Mouse (Mus musculus) mouse trophoblast stem cell (cell line): ENCODE data around the gene Wnt2.

Experiments used
- in situ Hi-C, 2 experiments: fragments of 300-500 bp; cut with MseI, MboI; formaldehyde crosslinking; loops; 2 replicates in 1 of 2; 3 replicates in 1 of 2; pipeline ENCODE4 v1.15.1; 2025

Wnt2 gene

GRCm38 (mm10) chr6:18029746-18030656, at the start of gene Wnt2:
TSS of gene Wnt2 (minus strand) at chr6:18030585.
- in situ Hi-C loops, result no loop called here

DNA sequence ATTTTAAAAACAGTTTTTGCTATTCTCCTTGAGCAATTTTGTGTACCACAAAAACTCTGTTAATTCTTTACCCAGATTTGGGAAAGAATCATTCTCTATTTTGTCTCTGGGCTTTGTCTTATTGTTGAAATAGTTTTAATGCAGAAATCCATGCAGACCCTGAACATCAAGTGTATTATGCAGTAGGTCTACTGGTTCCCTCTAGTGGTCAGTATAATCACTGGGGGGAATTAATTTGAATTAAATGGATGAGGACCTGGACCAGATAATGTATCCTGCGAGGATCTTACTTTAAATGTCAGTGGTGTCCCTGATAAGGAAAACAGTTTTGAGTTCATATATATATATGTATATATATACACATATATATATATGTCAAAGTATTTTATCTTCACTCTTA, 48.2 kb upstream of the Wnt2 start:
- in situ Hi-C loops, result loop anchor here (10.0 to 25.0 kb wide), 2 partner anchors 154 to 284 kb away; no protein-coding TSS in a partner anchor

DNA sequence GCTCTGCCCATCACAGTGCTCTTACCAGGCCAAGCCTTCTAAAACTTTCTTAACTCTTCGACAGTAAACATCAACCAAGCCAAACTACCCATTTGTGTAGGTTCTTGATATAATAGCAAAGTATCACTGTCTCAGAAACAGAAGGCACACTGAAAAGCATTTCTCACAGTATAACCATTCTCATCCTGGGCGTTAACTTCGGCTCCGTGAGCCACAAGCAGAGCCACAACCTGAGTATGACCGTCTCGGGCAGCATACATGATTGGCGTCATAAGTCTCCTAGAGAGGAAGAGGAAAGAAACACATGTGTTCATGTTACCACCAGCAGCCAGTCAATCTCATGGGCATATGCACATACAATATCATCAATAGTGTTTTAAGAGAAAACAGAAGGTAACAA, 46.6 kb upstream of the Wnt2 start:
- in situ Hi-C loops, result loop anchor here (10.0 to 25.0 kb wide), 2 partner anchors 152 to 285 kb away; no protein-coding TSS in a partner anchor

DNA sequence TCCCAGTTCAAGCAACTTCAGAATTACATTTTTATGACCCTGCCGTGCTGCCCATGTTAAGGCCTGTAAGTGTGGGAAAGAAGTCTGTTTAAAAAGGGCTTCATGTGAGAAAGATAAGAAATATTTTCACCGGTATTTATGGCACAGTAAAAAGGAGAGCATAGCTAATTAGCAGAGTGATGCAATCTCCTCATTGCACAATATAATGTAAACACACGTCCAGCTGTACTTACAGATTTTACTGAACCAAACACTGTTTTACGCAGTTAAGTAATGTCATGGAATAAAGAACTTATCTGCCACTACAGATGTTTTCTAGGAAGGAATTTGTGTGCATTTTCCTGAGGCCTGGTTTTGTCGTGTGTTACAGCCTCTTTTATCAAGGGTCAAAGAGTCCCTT, 46.2 kb upstream of the Wnt2 start:
- in situ Hi-C loops, result loop anchor here (10.0 to 25.0 kb wide), 2 partner anchors 152 to 286 kb away; no protein-coding TSS in a partner anchor

GRCm38 (mm10) chr6:18057899-18058298, 27.5 kb upstream of the Wnt2 start:
- in situ Hi-C loops, result no loop called here

GRCm38 (mm10) chr6:18051702-18052101, 21.3 kb upstream of the Wnt2 start:
- in situ Hi-C loops, result no loop called here

DNA sequence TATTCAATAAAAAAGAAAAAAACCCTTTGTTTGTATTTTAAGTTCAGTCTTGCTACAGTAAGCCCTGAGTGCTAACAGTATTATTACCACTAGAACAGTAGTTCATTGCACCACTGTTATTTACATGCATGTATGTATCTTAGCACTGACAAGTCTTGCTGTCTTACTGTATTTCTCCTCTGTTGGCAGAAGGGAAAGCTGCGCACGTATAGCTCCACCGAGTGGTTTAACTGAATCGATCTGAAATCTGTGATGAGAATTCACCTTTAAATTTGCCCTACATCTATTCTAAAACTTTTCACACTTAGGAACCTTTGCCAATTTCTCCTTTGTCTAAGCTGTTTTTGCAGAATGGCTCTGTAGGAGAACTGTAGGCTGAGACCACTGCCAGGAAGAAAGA, 13.9 kb upstream of the Wnt2 start:
- in situ Hi-C loops, result no loop called here

GRCm38 (mm10) chr6:18043172-18043571, 12.8 kb upstream of the Wnt2 start:
- in situ Hi-C loops, result no loop called here

GRCm38 (mm10) chr6:18032271-18032670, 1.9 kb upstream of the Wnt2 start:
- in situ Hi-C loops, result no loop called here

DNA sequence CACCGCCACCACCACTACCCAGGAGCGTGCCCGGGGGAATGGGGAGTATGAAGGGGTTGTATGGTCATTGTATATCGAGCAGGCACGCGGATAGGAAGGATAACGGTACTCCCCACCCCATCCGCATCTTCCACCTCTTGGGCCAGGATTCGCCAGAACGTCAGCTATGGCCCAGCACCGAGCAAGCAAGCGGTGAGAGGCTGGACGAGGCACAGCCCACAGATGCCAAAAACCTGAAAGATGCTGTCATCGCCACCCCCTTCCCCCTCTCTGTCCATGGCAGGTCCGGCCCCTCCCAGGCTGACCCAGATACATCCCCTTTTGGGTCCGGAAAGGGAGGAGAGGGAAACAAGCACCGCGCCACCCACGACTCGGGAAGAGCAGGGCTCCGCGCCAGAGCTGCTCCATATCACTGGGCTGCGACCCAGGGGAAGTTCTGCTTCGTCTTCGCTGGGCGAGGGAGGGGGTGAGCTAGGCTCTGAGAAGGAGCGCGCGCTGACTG, 1.2 kb upstream of the Wnt2 start:
- in situ Hi-C loops, result no loop called here

DNA sequence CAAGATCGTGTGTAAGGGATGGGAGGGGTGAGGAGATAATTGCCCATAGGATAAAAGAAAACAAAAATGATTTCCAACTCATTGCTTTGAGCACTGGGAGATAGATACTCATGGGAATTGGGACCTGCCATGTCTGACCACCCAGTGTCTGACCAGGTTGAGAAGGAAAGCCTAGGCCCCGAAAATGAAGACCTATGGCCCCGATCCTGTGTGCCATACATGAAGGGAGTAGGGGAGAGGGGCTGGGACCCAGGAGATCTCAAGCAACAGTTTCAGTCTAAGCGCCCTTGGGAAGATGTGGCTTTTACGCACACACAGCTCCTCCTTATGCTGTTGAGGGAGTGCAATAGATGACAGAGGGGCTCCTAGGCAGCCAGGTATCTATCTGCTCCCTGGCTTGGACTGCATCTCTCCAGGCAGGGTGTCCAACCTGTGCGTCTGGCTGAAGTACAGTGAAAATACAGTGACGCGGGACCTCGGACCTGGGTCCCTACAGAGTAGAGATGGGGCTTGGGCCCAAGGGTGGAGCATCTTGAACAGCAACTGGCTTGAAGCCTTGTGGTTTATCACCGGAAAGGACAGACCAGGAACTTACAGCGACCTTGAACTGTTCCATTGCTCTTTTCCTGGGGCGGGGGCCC, 603 bp upstream of the Wnt2 start:
- in situ Hi-C loops, result no loop called here

DNA sequence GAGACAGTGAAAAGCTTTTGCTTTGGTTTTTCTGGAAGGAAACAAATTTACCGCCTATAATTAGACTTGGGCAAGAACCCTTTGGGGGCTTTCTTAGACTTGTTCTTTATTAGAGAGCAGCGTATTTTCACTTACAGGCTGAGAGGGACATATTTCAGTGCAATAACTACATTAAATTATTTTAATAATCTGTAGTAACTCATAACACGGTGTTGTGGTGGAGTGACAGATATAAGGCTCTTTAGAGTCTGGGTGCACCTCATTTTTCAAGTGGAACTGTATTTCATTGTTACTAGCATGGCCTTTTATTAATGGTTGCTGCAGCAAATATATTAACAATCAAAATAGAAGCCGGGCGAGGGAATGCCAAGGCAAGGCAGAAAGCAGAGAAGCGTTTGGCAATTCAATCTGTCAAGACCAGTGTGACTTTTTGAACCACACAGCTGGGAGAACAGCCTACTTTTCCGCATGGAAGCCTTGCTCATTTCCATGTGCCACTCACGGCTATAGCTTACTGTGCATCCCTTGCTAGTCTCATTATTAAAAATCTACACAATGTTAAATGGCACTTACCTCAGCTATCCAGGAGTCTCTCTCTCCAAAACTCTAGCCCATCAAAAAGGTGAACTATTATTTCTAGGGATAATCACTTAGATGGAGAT, 6.1 kb downstream of the Wnt2 start:
- in situ Hi-C loops, result no loop called here

GRCm38 (mm10) chr6:18013346-18013745, 17.0 kb downstream of the Wnt2 start:
- in situ Hi-C loops, result no loop called here

- in situ Hi-C loops, result no loop called here
These were observed 23.0 kb downstream of the Wnt2 start for GRCm38 (mm10) chr6:18007356-18007755.

DNA sequence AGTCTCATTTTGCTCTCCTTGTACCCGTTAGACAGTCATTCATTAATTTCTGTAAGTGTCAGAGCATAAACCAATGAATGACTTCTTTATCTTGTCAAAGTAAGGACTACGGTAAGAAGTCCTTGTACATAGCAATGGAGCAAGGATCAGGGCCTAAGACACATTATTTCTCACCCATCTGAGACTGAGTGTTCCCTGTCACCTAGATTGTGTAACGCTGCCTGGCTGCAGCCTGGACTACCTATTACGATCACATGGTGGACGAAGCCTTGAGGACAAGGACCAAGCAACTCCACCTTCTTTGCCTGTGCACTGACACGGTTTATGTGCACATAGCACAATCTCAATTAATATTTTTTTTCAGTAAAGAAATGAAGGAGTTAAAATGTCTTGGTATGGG, 28.3 kb downstream of the Wnt2 start:
- in situ Hi-C loops, result no loop called here

- in situ Hi-C loops, result no loop called here
These were observed 31.9 kb downstream of the Wnt2 start for GRCm38 (mm10) chr6:17998497-17998896.

GRCm38 (mm10) chr6:17994956-17995790, 35.2 kb downstream of the Wnt2 start:
- in situ Hi-C loops, result no loop called here

DNA sequence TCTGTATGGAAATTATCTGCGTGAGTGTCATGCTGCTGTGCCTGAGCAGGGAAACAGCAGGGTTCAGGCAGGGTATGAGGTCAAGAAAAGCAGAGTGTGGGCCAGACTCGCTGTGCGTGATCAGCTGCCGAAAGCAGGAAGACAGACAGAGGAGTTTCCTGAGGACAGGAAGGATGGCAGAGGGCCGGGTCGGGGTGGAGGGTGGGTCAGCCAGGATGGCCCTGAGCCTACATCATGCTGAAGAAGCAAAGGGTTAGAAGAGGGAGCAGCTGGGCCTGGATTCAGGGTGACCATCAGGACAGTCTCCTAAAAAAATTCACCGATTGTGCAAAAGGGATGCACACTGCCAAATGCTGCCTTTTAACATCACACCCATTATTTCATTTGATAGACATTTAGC, 38.8 kb downstream of the Wnt2 start:
- in situ Hi-C loops, result no loop called here

DNA sequence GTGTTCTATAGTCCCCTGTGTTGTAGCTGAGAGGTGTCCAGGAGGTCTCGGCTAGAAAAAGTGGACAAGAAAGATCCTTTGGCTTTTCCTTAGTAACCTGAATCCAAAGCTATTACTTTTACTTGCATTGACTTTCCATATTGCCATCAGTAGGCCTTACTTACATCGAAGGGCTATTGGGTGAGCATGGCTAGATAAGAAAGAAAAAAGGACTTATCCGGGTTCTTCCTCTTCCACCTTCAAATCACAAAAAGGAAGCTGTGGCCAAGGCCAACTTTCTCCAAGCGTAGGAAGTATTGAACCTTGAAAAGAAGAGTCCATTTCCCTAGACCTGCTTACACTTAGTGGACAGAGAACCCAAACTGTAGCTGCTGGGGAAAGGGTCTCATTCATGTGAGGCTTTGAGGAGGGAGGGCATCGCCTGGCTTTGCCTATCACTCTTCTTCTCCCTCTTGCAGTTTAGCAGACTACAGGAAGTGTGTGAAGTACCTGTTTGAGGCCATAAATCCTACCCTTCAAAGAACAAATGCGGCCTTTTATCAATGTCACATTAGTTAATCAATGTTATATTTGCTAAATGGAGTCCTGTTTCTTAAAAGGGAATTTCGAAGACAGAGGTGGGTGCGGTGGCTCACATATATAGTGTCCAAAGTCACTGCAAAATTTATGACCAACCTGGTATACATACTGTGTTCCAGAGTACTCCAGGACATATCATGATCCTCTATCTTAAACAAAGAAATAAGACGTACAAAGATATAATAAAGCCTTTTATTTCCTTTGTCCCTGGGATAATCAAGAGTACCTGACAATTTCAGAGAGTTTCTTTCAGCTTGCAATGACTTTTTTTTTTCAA, 40.0 kb downstream of the Wnt2 start:
- in situ Hi-C loops, result no loop called here

GRCm38 (mm10) chr6:17979361-17979760, 51.0 kb downstream of the Wnt2 start:
- in situ Hi-C loops, result no loop called here
